Mouse (Mus musculus): Measurements from ENCODE around the gene Vsig2. TPM values are rescaled to one million over a fixed set of nuclear protein-coding genes. Genes with fewer than 3 reads are reported as not detected.

Gene Vsig2
- total RNA-seq, 1 experiment: 4.8 TPM

DNA sequence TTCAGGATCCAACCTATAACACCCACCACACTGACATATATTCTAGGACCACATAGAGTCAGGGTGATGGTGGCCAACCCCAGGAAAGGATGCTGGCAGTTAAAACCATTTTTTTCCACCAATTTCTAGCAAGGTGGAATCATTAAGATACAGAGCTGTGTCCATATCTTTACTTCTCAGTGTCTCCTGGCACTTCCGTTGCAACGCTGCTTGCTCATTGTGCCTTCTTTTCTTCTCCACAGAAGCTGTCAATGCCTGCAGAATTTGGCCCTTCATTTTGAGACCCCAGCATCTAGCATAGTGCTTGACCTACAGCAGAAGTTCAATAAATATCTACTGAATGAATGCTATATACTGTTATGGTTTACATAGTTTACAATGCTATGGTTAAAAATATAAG is 28.0 kb downstream of the Vsig2 start:
- in situ Hi-C loops (cut with MboI; ENCODE audit: low sequenced_read_pairs in 2 of 2, unreplicated experiment in 2 of 2): no loop called here
- no peaks in the 10 kb centered on the region for H3K4me1 ChIP-seq (ENCODE audit: control insufficient read depth in 2 of 2, insufficient read depth in 2 of 2, low read length in 2 of 2, poor library complexity in 1 of 2)
- no peak overlapping the region for H3K9ac ChIP-seq (ENCODE audit: insufficient read depth, low read depth, low read length, poor library complexity, severe bottlenecking)
- TF ChIP-seq MAFK (IDR thresholded peaks at IDR 0.05; ENCODE audit: insufficient read depth, low read depth, low read length): no peak
- no peak for TF ChIP-seq HCFC1 (IDR thresholded peaks at IDR 0.05; ENCODE audit: borderline replicate concordance, insufficient read depth, low read length)
- no peak for TF ChIP-seq CHD2 (IDR thresholded peaks at IDR 0.05; ENCODE audit: low read depth, low read length)
- TF ChIP-seq ZNF384 (IDR thresholded peaks at IDR 0.05; ENCODE audit: low read depth, low read length): no peak
- no peak for TF ChIP-seq ZC3H11A (IDR thresholded peaks at IDR 0.05; ENCODE audit: borderline replicate concordance, low read depth, low read length)
- H3K27ac ChIP-seq (ENCODE audit: insufficient read depth, low read depth, low read length, poor library complexity, severe bottlenecking): no peak overlapping the region
- H3K4me3 ChIP-seq (ENCODE audit: insufficient read depth in 1 of 2, low read depth in 1 of 2, low read length in 2 of 2, poor library complexity in 1 of 2, severe bottlenecking in 1 of 2): no peak overlapping the region
- no peaks in the 10 kb centered on the region for H3K36me3 ChIP-seq (ENCODE audit: control insufficient read depth, insufficient read depth, low read length, poor library complexity, severe bottlenecking)
- H3K9me3 ChIP-seq (ENCODE audit: control insufficient read depth, insufficient read depth, low read depth, low read length): no peaks in the 10 kb centered on the region
- no peak for DNase-seq (ENCODE audit: low read depth, low spot score)

DNA sequence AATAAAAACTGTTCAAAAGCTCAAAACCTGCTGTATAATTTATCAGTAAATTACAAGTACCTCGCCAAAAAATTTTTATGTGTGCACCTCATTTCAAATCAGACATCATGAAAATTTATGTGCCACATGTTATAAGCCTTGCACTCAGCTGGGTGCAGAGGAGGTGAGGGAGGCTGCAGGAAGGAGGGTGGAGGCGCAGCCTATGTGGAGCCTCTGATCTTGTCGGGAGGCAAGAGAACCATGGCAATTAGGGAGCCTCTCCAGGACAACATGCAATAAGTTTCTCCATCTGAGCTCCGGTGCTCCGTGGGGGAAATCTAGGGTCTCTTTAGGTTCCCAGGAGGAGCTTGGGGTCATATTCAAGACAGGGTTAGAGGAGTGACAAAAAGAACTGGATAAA is 28.4 kb downstream of the Vsig2 start:
- Histone ChIP-seq H3K27ac (ENCODE audit: insufficient read depth, low read depth, low read length, poor library complexity, severe bottlenecking) (no peak overlapping the region), H3K36me3 (ENCODE audit: control insufficient read depth, insufficient read depth, low read length, poor library complexity, severe bottlenecking) (no peaks in the 10 kb centered on the region), H3K9ac (ENCODE audit: insufficient read depth, low read depth, low read length, poor library complexity, severe bottlenecking) (no peak overlapping the region), H3K4me1 (ENCODE audit: control insufficient read depth in 2 of 2, insufficient read depth in 2 of 2, low read length in 2 of 2, poor library complexity in 1 of 2) (no peaks in the 10 kb centered on the region), H3K4me3 (ENCODE audit: insufficient read depth in 1 of 2, low read depth in 1 of 2, low read length in 2 of 2, poor library complexity in 1 of 2, severe bottlenecking in 1 of 2) (no peak overlapping the region), H3K9me3 (ENCODE audit: control insufficient read depth, insufficient read depth, low read depth, low read length) (no peaks in the 10 kb centered on the region)
- no peak for DNase-seq (ENCODE audit: low read depth, low spot score)
- TF ChIP-seq HCFC1 (IDR thresholded peaks at IDR 0.05; ENCODE audit: borderline replicate concordance, insufficient read depth, low read length): no peak
- no peak for TF ChIP-seq MAFK (IDR thresholded peaks at IDR 0.05; ENCODE audit: insufficient read depth, low read depth, low read length)
- TF ChIP-seq ZC3H11A (IDR thresholded peaks at IDR 0.05; ENCODE audit: borderline replicate concordance, low read depth, low read length): no peak
- TF ChIP-seq ZNF384 (IDR thresholded peaks at IDR 0.05; ENCODE audit: low read depth, low read length): no peak
- no peak for TF ChIP-seq CHD2 (IDR thresholded peaks at IDR 0.05; ENCODE audit: low read depth, low read length)
- in situ Hi-C loops (cut with MboI; ENCODE audit: low sequenced_read_pairs in 2 of 2, unreplicated experiment in 2 of 2): no loop called here

DNA sequence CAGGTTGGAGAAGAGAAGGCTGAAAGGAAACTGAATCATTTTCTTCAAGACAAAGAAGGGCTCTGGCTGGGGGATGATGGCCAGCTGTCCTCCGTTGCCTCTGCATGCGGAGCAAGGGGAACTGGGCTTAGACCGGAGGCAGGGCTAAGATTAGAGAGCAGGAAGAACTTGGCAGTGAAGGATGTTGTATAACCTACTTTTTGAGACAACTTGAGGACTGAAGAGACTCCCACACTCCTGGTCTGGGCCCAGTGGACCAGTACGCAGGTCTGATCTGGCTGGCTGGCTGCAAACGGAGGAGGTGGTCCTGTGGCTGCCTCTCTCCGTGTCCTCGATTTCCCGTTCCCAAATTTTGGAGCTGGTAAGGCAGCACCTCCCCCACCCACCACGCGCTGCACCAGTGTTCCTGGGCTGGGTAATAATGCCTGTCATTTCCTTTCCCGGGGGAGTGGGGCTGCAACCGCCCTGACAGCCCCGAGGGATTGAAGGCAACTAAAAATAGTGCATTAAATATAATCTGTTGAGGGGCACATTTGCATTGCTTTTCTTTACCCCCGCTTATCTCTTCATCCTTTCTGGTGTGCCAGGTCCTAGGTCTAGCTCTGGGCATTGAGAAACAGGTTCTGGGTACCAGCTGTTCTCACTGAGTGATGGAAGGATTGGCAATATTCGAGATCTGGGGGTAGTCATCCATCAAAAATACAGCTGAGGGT is 29.0 kb downstream of the Vsig2 start:
- DNase-seq (ENCODE audit: low read depth, low spot score): no peak
- no peak overlapping the region for H3K27ac ChIP-seq (ENCODE audit: insufficient read depth, low read depth, low read length, poor library complexity, severe bottlenecking)
- TF ChIP-seq HCFC1 (IDR thresholded peaks at IDR 0.05; ENCODE audit: borderline replicate concordance, insufficient read depth, low read length): no peak
- TF ChIP-seq MAFK (IDR thresholded peaks at IDR 0.05; ENCODE audit: insufficient read depth, low read depth, low read length): no peak
- no peak overlapping the region for H3K9ac ChIP-seq (ENCODE audit: insufficient read depth, low read depth, low read length, poor library complexity, severe bottlenecking)
- no peaks in the 10 kb centered on the region for H3K36me3 ChIP-seq (ENCODE audit: control insufficient read depth, insufficient read depth, low read length, poor library complexity, severe bottlenecking)
- no peaks in the 10 kb centered on the region for H3K4me1 ChIP-seq (ENCODE audit: control insufficient read depth in 2 of 2, insufficient read depth in 2 of 2, low read length in 2 of 2, poor library complexity in 1 of 2)
- no peak overlapping the region for H3K4me3 ChIP-seq (ENCODE audit: insufficient read depth in 1 of 2, low read depth in 1 of 2, low read length in 2 of 2, poor library complexity in 1 of 2, severe bottlenecking in 1 of 2)
- no peaks in the 10 kb centered on the region for H3K9me3 ChIP-seq (ENCODE audit: control insufficient read depth, insufficient read depth, low read depth, low read length)
- in situ Hi-C loops (cut with MboI; ENCODE audit: low sequenced_read_pairs in 2 of 2, unreplicated experiment in 2 of 2): no loop called here

DNA sequence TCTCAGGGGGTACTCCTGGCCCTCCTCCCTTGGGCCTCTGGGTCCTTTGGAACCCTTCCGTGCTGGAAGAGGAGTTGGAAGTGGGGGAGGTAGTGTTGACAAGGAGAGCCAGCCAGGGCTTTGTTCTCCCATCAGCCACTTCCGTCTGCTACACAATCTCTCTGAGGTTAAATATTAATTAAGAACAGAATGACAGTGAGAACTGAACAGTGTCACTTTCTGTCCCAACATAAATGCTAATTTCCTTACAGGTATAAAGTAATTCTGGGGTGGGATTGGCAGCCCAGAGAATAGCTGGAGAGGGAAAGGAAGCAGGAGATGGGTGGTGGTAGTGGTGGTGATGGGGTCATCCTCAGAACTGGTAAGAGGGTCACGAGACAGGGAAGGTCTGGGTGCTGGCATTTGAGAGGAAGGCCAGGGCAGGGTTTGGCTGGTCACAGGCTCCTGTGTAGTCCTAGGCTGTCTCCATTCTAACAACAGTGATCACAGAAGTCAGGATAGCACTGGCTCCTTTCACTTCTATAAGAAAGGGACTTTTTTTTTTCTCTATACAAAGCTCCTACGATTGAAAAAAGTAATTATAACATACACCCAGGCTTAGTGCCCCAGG is 29.7 kb downstream of the Vsig2 start:
- TF ChIP-seq HCFC1 (IDR thresholded peaks at IDR 0.05; ENCODE audit: borderline replicate concordance, insufficient read depth, low read length): no peak
- TF ChIP-seq CHD2 (IDR thresholded peaks at IDR 0.05; ENCODE audit: low read depth, low read length): no peak
- TF ChIP-seq MAFK (IDR thresholded peaks at IDR 0.05; ENCODE audit: insufficient read depth, low read depth, low read length): no peak
- TF ChIP-seq ZNF384 (IDR thresholded peaks at IDR 0.05; ENCODE audit: low read depth, low read length): no peak
- TF ChIP-seq ZC3H11A (IDR thresholded peaks at IDR 0.05; ENCODE audit: borderline replicate concordance, low read depth, low read length): no peak
- Histone ChIP-seq H3K4me3 (ENCODE audit: insufficient read depth in 1 of 2, low read depth in 1 of 2, low read length in 2 of 2, poor library complexity in 1 of 2, severe bottlenecking in 1 of 2) (no peak overlapping the region), H3K27ac (ENCODE audit: insufficient read depth, low read depth, low read length, poor library complexity, severe bottlenecking) (no peak overlapping the region), H3K4me1 (ENCODE audit: control insufficient read depth in 2 of 2, insufficient read depth in 2 of 2, low read length in 2 of 2, poor library complexity in 1 of 2) (no peaks in the 10 kb centered on the region), H3K36me3 (ENCODE audit: control insufficient read depth, insufficient read depth, low read length, poor library complexity, severe bottlenecking) (no peaks in the 10 kb centered on the region), H3K9me3 (ENCODE audit: control insufficient read depth, insufficient read depth, low read depth, low read length) (no peaks in the 10 kb centered on the region), H3K9ac (ENCODE audit: insufficient read depth, low read depth, low read length, poor library complexity, severe bottlenecking) (no peak overlapping the region)
- in situ Hi-C loops (cut with MboI; ENCODE audit: low sequenced_read_pairs in 2 of 2, unreplicated experiment in 2 of 2): no loop called here
- no peak for DNase-seq (ENCODE audit: low read depth, low spot score)
